Mouse (Mus musculus) cortical plate, adult 2 months (tissue): ENCODE measurements around the gene B4galt5.

Source experiments
- CTCF ChIP-seq: fragments of 200-500 bp; IDR thresholded peaks from 2 replicates; pipeline ENCODE4 v1.5.1; 2011; ENCODE audit warnings: mild to moderate bottlenecking, control low read depth, low read length; ENCODE audit not compliant: insufficient read depth; ENCODE audit errors: extremely low read depth
- POLR2A ChIP-seq: fragments of 200-500 bp; IDR thresholded peaks from 2 replicates; pipeline ENCODE4 v1.6.1; 2011; ENCODE audit warnings: mild to moderate bottlenecking, low read length, control low read depth; ENCODE audit not compliant: insufficient read depth; ENCODE audit errors: extremely low read depth

GRCm38 (mm10) chr2:167324151-167324930, 24.6 kb downstream of the B4galt5 start:
- no peak for TF ChIP-seq CTCF
- TF ChIP-seq POLR2A, result no peak
